ENCODE assay signal across 8 mouse cellular contexts in the genomic region with DNA sequence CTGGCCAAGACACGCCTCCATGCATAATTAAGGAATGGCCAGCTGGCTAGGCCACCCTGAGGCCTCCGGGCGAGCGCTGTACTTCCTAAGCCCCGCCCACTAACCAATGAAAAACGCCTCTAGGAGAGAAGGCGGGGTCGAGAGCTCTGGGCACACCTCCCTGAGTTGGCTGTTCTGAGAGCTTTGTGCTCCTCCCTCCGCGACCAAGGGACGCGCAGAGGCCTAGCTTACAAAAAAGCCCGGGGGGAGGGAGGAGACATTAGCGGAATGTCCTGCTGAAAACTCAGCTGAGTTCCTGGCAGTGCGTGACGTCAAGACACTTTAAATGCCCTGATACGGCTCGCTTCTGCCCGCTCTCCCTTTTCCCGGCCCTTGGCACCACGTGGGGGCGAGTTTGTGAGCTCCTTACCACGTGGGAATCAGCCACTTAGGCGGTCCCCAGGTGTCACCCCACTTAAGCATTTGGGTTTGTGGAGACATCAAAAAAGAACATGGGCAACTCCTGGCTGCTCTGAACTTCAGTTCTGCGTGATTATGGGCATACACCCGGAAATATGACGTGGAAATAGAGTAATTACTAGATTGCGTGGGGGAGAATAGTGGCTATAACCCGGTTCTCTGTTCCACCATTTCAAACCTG. TPM values are rescaled to one million over a fixed set of nuclear protein-coding genes. Genes with fewer than 3 reads are reported as not detected.
DNase-seq lines count a peak whose midpoint lies in the region; ATAC-seq and TF ChIP-seq lines count a peak whose summit lies in the region.

TSS of gene Stat3 (minus strand) at position 29 of the 640 bp plus-strand sequence.

- TF ChIP-seq POLR2A in brain, embryonic 14.5 days (IDR thresholded peaks at IDR 0.05; ENCODE audit: borderline replicate concordance, extremely low read depth, insufficient read depth, insufficient read length, poor library complexity, severe bottlenecking), result no peak

- peak within 1 kb of the TSS; percentile 91 for H3K27ac ChIP-seq in heart, embryonic 13.5 days (replicated peaks)
- peak within 1 kb of the TSS; percentile 92 for H3K27ac ChIP-seq in liver, embryonic 12.5 days
- H3K27ac ChIP-seq in stomach, embryonic 15.5 days, result peak within 1 kb of the TSS; percentile 89

- DNase-seq in CD4-positive helper T cell, adult 2 months (ENCODE audit: low read depth, low spot score), result peak; percentile 99
- DNase-seq in brain, embryonic 14.5 days (ENCODE audit: low read depth), result peak; percentile 100
- DNase-seq in kidney, postnatal 10 days, result peak; percentile 100
- peak; percentile 99 to 100 for DNase-seq in natural killer cell, adult 2 months (ENCODE audit: low spot score in 2 of 2)

- H3K36me3 ChIP-seq in erythroblast, embryonic 14.5 days (ENCODE audit: control insufficient read depth), result peaks cover 4% of the 10 kb centered on the region; the same call in 1 of the 2 replicates
- H3K36me3 ChIP-seq in heart, embryonic 13.5 days, result no peaks in the 10 kb centered on the region
- no peaks in the 10 kb centered on the region for H3K36me3 ChIP-seq in liver, embryonic 12.5 days
- no peaks in the 10 kb centered on the region for H3K36me3 ChIP-seq in stomach, embryonic 15.5 days

- 1% methylated on average over 29 of the region's 29 CpGs for WGBS in heart, embryonic 13.5 days
- WGBS in liver, embryonic 12.5 days (ENCODE audit: insufficient replicate concordance), result 1% methylated on average over 29 of the region's 29 CpGs
- WGBS in stomach, embryonic 15.5 days, result under 1% methylated on average over 29 of the region's 29 CpGs

- peak within 1 kb of the TSS; percentile 96 for H3K4me3 ChIP-seq in erythroblast, embryonic 14.5 days (replicated peaks)
- peak within 1 kb of the TSS; percentile 88 for H3K4me3 ChIP-seq in heart, embryonic 13.5 days
- H3K4me3 ChIP-seq in liver, embryonic 12.5 days, result peak within 1 kb of the TSS; percentile 97
- peak within 1 kb of the TSS; percentile 97 for H3K4me3 ChIP-seq in stomach, embryonic 15.5 days (replicated peaks)

- H3K4me1 ChIP-seq in erythroblast, embryonic 14.5 days (ENCODE audit: control insufficient read depth), result peaks cover 54% of the 10 kb centered on the region
- H3K4me1 ChIP-seq in heart, embryonic 13.5 days, result peaks cover 42% of the 10 kb centered on the region
- peaks cover 49% of the 10 kb centered on the region for H3K4me1 ChIP-seq in liver, embryonic 12.5 days
- H3K4me1 ChIP-seq in stomach, embryonic 15.5 days, result peaks cover 8% of the 10 kb centered on the region; the same call in 1 of the 2 replicates

- H3K9me3 ChIP-seq in erythroblast, embryonic 14.5 days (ENCODE audit: control insufficient read depth, low read length), result no peaks in the 10 kb centered on the region
- H3K9me3 ChIP-seq in heart, embryonic 13.5 days, result no peaks in the 10 kb centered on the region
- no peaks in the 10 kb centered on the region for H3K9me3 ChIP-seq in liver, embryonic 12.5 days (replicated peaks)
- no peaks in the 10 kb centered on the region for H3K9me3 ChIP-seq in stomach, embryonic 15.5 days

- peak; percentile 99 for ATAC-seq in heart, embryonic 13.5 days (ENCODE audit: extremely low read depth, insufficient number of reproducible peaks, low FRiP score, low TSS enrichment)
- peak; percentile 98 for ATAC-seq in liver, embryonic 12.5 days
- peak; percentile 99 for ATAC-seq in stomach, embryonic 15.5 days (ENCODE audit: insufficient read depth, low FRiP score, low read depth)

- no peak for TF ChIP-seq CTCF in brain, embryonic 14.5 days (IDR thresholded peaks at IDR 0.05; ENCODE audit: borderline replicate concordance, extremely low read depth, insufficient read depth, insufficient read length)

- peak within 1 kb of the TSS; percentile 88 for H3K4me2 ChIP-seq in heart, embryonic 13.5 days
- H3K4me2 ChIP-seq in liver, embryonic 12.5 days, result peak within 1 kb of the TSS; percentile 97
- H3K4me2 ChIP-seq in stomach, embryonic 15.5 days, result peak within 1 kb of the TSS; percentile 86

- peak within 1 kb of the TSS; percentile 95 for H3K9ac ChIP-seq in heart, embryonic 13.5 days
- H3K9ac ChIP-seq in liver, embryonic 12.5 days, result peak within 1 kb of the TSS; percentile 97
- H3K9ac ChIP-seq in stomach, embryonic 15.5 days, result peak within 1 kb of the TSS; percentile 89

- H3K27me3 ChIP-seq in erythroblast, embryonic 14.5 days (ENCODE audit: control insufficient read depth), result no peaks in the 10 kb centered on the region
- no peaks in the 10 kb centered on the region for H3K27me3 ChIP-seq in heart, embryonic 13.5 days (replicated peaks)
- H3K27me3 ChIP-seq in liver, embryonic 12.5 days (replicated peaks), result no peaks in the 10 kb centered on the region
- no peaks in the 10 kb centered on the region for H3K27me3 ChIP-seq in stomach, embryonic 15.5 days (replicated peaks)

RNA-seq across cellular contexts. Expression of gene Stat3, which starts in this region (rescaled TPM):
- polyA plus RNA-seq in brain, embryonic 14.5 days (2012; rRNA removed), result 29.1 and 36.9 TPM in 2 replicates
- 0.96 and 1.2 TPM in 2 replicates for polyA plus RNA-seq in erythroblast, embryonic 14.5 days (2012)
- 41.8 and 42.9 TPM in 2 replicates for polyA plus RNA-seq in heart, embryonic 13.5 days (2015; fragmentation: Nextera tagmentation; extraction: Ambion mirVana)
- polyA plus RNA-seq in liver, embryonic 12.5 days (2016; fragmentation: Nextera tagmentation; extraction: Ambion mirVana), result 37.3 and 40.1 TPM in 2 replicates
- polyA plus RNA-seq in stomach, embryonic 15.5 days (2015; fragmentation: Nextera tagmentation; extraction: Ambion mirVana), result 44.5 and 46.5 TPM in 2 replicates

Comparison
In these comparisons a context has a peak if more than half of its experiments do, and no peak if none do; other contexts are left out.
1. Peak in every context shown above with its lines: DNase-seq, ATAC-seq, H3K4me3 ChIP-seq and H3K27ac ChIP-seq.
2. RNA of gene Stat3 (polyA plus RNA-seq): 44.5 to 46.5 TPM in stomach, embryonic 15.5 days, 41.8 to 42.9 TPM in heart, embryonic 13.5 days, 37.3 to 40.1 TPM in liver, embryonic 12.5 days and 29.1 to 36.9 TPM in brain, embryonic 14.5 days; 0.96 to 1.2 TPM in erythroblast, embryonic 14.5 days; every median in the first group is over 10 times any median in the second.